Mouse (Mus musculus) heart, postnatal 36 days (tissue): Measurements from ENCODE around the gene Chn2. TPM values are rescaled to one million over a fixed set of nuclear protein-coding genes. Genes with fewer than 3 reads are reported as not detected.

Experiments used
- DNase-seq, 2 experiments: peaks; one replicate each; pipeline ENCODE4 v3.0.0; 2021 to 2022
- intact Hi-C: fragments of 180-260 bp; cut with DNase I; formaldehyde crosslinking; loops from one replicate; pipeline ENCODE4 v1.15.1; 2025
- total RNA-seq, 2 experiments: library from RNA; stranded (reverse); gene quantifications; 2 replicates each; pipeline ENCODE4 v1.2.3; 2021

Gene Chn2
- total RNA-seq, 2 experiments from 2014 or later: 2.6 to 3.2 TPM

GRCm38 (mm10) chr6:54142848-54143651 is 103.7 kb downstream of the Chn2 start:
- intact Hi-C loops: no loop called here
- DNase-seq: no peak

- no peak for DNase-seq
- intact Hi-C loops: no loop called here
These were observed 104.3 kb downstream of the Chn2 start for GRCm38 (mm10) chr6:54143652-54143960.

GRCm38 (mm10) chr6:54148844-54149526 is 109.6 kb downstream of the Chn2 start:
- intact Hi-C loops: no loop called here
- DNase-seq: no peak

GRCm38 (mm10) chr6:54150821-54151220 is 111.5 kb downstream of the Chn2 start:
- no peak for DNase-seq
- intact Hi-C loops: no loop called here

- intact Hi-C loops: no loop called here
These were observed 112.3 kb downstream of the Chn2 start for GRCm38 (mm10) chr6:54151443-54152241.

GRCm38 (mm10) chr6:54157097-54157496 is 117.7 kb downstream of the Chn2 start:
- intact Hi-C loops: no loop called here
- no peak for DNase-seq

More at GRCm38 (mm10) chr6:54151443-54152241, 112.3 kb downstream of the Chn2 start:
- no peak for DNase-seq

GRCm38 (mm10) chr6:54158317-54158716 is 119.0 kb downstream of the Chn2 start:
- peak in 1 of 2 experiments; percentile 13 for DNase-seq
- intact Hi-C loops: no loop called here

GRCm38 (mm10) chr6:54160677-54161076 is 121.3 kb downstream of the Chn2 start:
- intact Hi-C loops: loop anchor here (5.0 kb wide), 1 partner anchor 193 kb away; no protein-coding TSS in a partner anchor
- no peak for DNase-seq

- intact Hi-C loops: loop anchor here (5.0 kb wide), 1 partner anchor 194 kb away; no protein-coding TSS in a partner anchor
- DNase-seq: no peak
These were observed 121.9 kb downstream of the Chn2 start for GRCm38 (mm10) chr6:54161246-54161645.

- no peak for DNase-seq
- intact Hi-C loops: loop anchor here (5.0 kb wide), 1 partner anchor 195 kb away; no protein-coding TSS in a partner anchor
These were observed 123.0 kb downstream of the Chn2 start for GRCm38 (mm10) chr6:54162321-54162720.

GRCm38 (mm10) chr6:54162786-54163185 is 123.4 kb downstream of the Chn2 start:
- intact Hi-C loops: loop anchor here (5.0 kb wide), 1 partner anchor 195 kb away; no protein-coding TSS in a partner anchor
- DNase-seq: peak; percentile 13 to 21

GRCm38 (mm10) chr6:54163702-54164101 is 124.3 kb downstream of the Chn2 start:
- intact Hi-C loops: loop anchor here (2.0 to 5.0 kb wide), 2 partner anchors 65 to 196 kb away; no protein-coding TSS in a partner anchor
- DNase-seq: no peak

- peak; percentile 29 to 63 for DNase-seq
- intact Hi-C loops: loop anchor here (1.0 to 5.0 kb wide), 5 partner anchors 64 to 382 kb away; no protein-coding TSS in a partner anchor
These were observed 125.4 kb downstream of the Chn2 start for GRCm38 (mm10) chr6:54164777-54165176.

- intact Hi-C loops: loop anchor here (1.0 to 5.0 kb wide), 4 partner anchors 64 to 383 kb away; no protein-coding TSS in a partner anchor
- no peak for DNase-seq
These were observed 125.9 kb downstream of the Chn2 start for GRCm38 (mm10) chr6:54165246-54165645.

GRCm38 (mm10) chr6:54165863-54166262 is 126.5 kb downstream of the Chn2 start:
- intact Hi-C loops: loop anchor here (1.0 to 5.0 kb wide), 4 partner anchors 63 to 384 kb away; no protein-coding TSS in a partner anchor
- DNase-seq: no peak

GRCm38 (mm10) chr6:54166991-54167546 is 127.7 kb downstream of the Chn2 start:
- intact Hi-C loops: loop anchor here (5.0 kb wide), 2 partner anchors 210 to 385 kb away; no protein-coding TSS in a partner anchor

GRCm38 (mm10) chr6:54170286-54170894 is 131.0 kb downstream of the Chn2 start:
- intact Hi-C loops: no loop called here
- no peak for DNase-seq

More at GRCm38 (mm10) chr6:54166991-54167546, 127.7 kb downstream of the Chn2 start:
- DNase-seq: no peak

GRCm38 (mm10) chr6:54171385-54171784 is 132.0 kb downstream of the Chn2 start:
- intact Hi-C loops: no loop called here
- no peak for DNase-seq

GRCm38 (mm10) chr6:54175473-54176215 is 136.3 kb downstream of the Chn2 start:
- no peak for DNase-seq
- intact Hi-C loops: no loop called here
